Mouse (Mus musculus): ENCODE data around the gene AC109138.7.

DNA sequence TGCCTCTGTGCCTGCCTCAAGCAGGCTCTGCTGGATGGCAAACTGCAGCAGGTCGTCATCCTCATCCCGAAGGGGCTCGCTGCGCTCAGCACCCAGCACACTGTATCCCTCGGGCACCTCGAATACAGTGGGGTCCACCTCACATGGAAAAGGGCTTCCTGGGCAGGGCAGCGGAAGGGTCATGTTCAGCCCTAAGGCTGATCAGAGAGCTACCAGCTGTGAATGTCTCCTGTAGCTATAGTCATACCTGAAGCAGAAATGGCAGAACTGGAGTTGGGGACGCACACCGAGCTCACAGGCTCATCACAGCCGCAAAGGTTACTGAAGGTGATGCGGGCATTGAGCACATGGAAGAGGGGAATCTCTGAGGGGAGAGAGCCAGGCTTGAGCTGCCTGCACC is 56.8 kb downstream of the AC109138.7 start:
- TF ChIP-seq POLR2A (IDR thresholded peaks at IDR 0.05; ENCODE audit: borderline replicate concordance, extremely low read depth, insufficient read depth, insufficient read length, poor library complexity, severe bottlenecking) (no peak), CTCF (IDR thresholded peaks at IDR 0.05; ENCODE audit: borderline replicate concordance, extremely low read depth, insufficient read depth, insufficient read length) (no peak)

All from brain, embryonic 14.5 days (tissue).